Mouse (Mus musculus) 416B (cell line): Measurements from ENCODE around the gene Masp2.

Experiments used
- DNase-seq: peaks from one replicate; pipeline ENCODE4 v3.0.0; 2011; ENCODE audit warnings: low read depth

The Masp2 gene

GRCm38 (mm10) chr4:148638302-148638701 lies 35.9 kb downstream of the Masp2 start:
- no peak for DNase-seq

GRCm38 (mm10) chr4:148639455-148639854 lies 37.1 kb downstream of the Masp2 start:
- DNase-seq, result no peak

- no peak for DNase-seq
These were observed 38.8 kb downstream of the Masp2 start for GRCm38 (mm10) chr4:148641121-148641520.

- peak; percentile 35 for DNase-seq
These were observed 41.2 kb downstream of the Masp2 start, which contains the start of gene Gm572 for GRCm38 (mm10) chr4:148643291-148644156. Gene Gm572 (plus strand): TSS chr4:148643317.

- DNase-seq, result peak; percentile 67
These were observed 41.8 kb downstream of the Masp2 start for GRCm38 (mm10) chr4:148644157-148644511.

- no peak for DNase-seq
These were observed 42.6 kb downstream of the Masp2 start for GRCm38 (mm10) chr4:148644926-148645325.

GRCm38 (mm10) chr4:148646616-148647015 lies 44.3 kb downstream of the Masp2 start:
- peak; percentile 46 for DNase-seq

GRCm38 (mm10) chr4:148649309-148649708 lies 47.0 kb downstream of the Masp2 start:
- peak; percentile 57 for DNase-seq

- DNase-seq, result no peak
These were observed 48.7 kb downstream of the Masp2 start for GRCm38 (mm10) chr4:148651045-148651444.

GRCm38 (mm10) chr4:148654701-148655398 lies 52.5 kb downstream of the Masp2 start:
- DNase-seq, result peak; percentile 65

GRCm38 (mm10) chr4:148656691-148657258 lies 54.4 kb downstream of the Masp2 start:
- DNase-seq, result no peak

GRCm38 (mm10) chr4:148657776-148658175 lies 55.4 kb downstream of the Masp2 start:
- DNase-seq, result no peak

- DNase-seq, result no peak
These were observed 57.8 kb downstream of the Masp2 start for GRCm38 (mm10) chr4:148660174-148660573.

GRCm38 (mm10) chr4:148662168-148662965 lies 60.0 kb downstream of the Masp2 start:
- peak; percentile 55 for DNase-seq

GRCm38 (mm10) chr4:148663326-148663725 lies 61.0 kb downstream of the Masp2 start:
- DNase-seq, result no peak

- no peak for DNase-seq
These were observed 61.7 kb downstream of the Masp2 start for GRCm38 (mm10) chr4:148664021-148664420.
